Mouse (Mus musculus) midbrain, embryonic 10.5 days (tissue): ENCODE measurements around the gene Gm6710. TPM values are rescaled to one million over a fixed set of nuclear protein-coding genes. Genes with fewer than 3 reads are reported as not detected.
"Not testable (repeated sequence)": the region's sequence is repeated elsewhere in the genome, so short reads cannot be mapped to it uniquely, and the experiment has no call there.

Experiments
- DNase-seq: peaks from one replicate; pipeline ENCODE4 v3.0.0-alpha.2; 2017; ENCODE audit warnings: low spot score
- H3K27ac ChIP-seq: fragments of 300-500 bp; sonication (generic); replicated peaks from 2 replicates; pipeline ENCODE4 v1.5.1; 2016; ENCODE audit warnings: mild to moderate bottlenecking
- H3K27me3 ChIP-seq: fragments of 300-500 bp; sonication (generic); 2 replicates; pipeline ENCODE4 v1.6.1; 2016; ENCODE audit warnings: low read depth, mild to moderate bottlenecking; ENCODE audit not compliant: poor library complexity, severe bottlenecking
- H3K36me3 ChIP-seq: fragments of 300-500 bp; sonication (generic); 2 replicates; pipeline ENCODE4 v1.6.1; 2016; ENCODE audit warnings: mild to moderate bottlenecking, moderate library complexity
- H3K4me1 ChIP-seq: fragments of 300-500 bp; sonication (generic); 2 replicates; pipeline ENCODE4 v1.6.1; 2016
- H3K4me3 ChIP-seq: fragments of 300-500 bp; sonication (generic); 2 replicates; pipeline ENCODE4 v1.5.1; 2016; ENCODE audit warnings: mild to moderate bottlenecking, moderate library complexity
- H3K9me3 ChIP-seq: fragments of 300-500 bp; sonication (generic); replicated peaks from 2 replicates; pipeline ENCODE4 v1.6.1; 2016; ENCODE audit warnings: mild to moderate bottlenecking
- WGBS: fragments of 180-500 bp; shearing (Covaris S2); methylation state at CpG from one replicate; pipeline ENCODE4 v1.1.7; 2016; 5-methylcytosine and 5-hydroxymethylcytosine counted together
- polyA plus RNA-seq: library from polyadenylated mRNA; unstranded; fragments of >200 nt; fragmentation: Nextera tagmentation; extraction: Ambion mirVana; gene quantifications from 2 replicates; pipeline ENCODE4 v1.2.1, GENCODE M21; 2016

The Gm6710 gene
- 25.8 and 27.1 TPM in 2 replicates for polyA plus RNA-seq

- H3K27ac ChIP-seq, H3K4me3 ChIP-seq, H3K27me3 ChIP-seq, H3K9me3 ChIP-seq, DNase-seq, H3K36me3 ChIP-seq, H3K4me1 ChIP-seq: not testable (repeated sequence)
- WGBS: no CpG with 5 or more reads among the region's 7 CpGs
Measured at GRCm38 (mm10) chr2:175869024-175869423, at the start of gene Gm6710. Gene Gm6710 (plus strand): TSS chr2:175869219.

Other genes starting within 250 kb of the Gm6710 start
- gene Gm11007, start 225.2 kb upstream of the Gm6710 start, polyA plus RNA-seq: not detected in 2 replicates
- 7.1 and 14.5 TPM in 2 replicates for gene Zfp969, start 165.6 kb upstream of the Gm6710 start, polyA plus RNA-seq
- not detected in 2 replicates for gene Gm2007, start 127.7 kb upstream of the Gm6710 start, polyA plus RNA-seq
- gene Gm14288, start 68.1 kb upstream of the Gm6710 start, polyA plus RNA-seq: 1.6 and 1.8 TPM in 2 replicates
- gene Zfp966, start 61.9 kb downstream of the Gm6710 start, polyA plus RNA-seq: 4.7 and 5.0 TPM in 2 replicates
- gene Gm2026, start 96.1 kb downstream of the Gm6710 start, polyA plus RNA-seq: 29.8 and 34.9 TPM in 2 replicates